Mouse (Mus musculus) embryonic fibroblast, embryonic 13.5 days (primary cell): ENCODE measurements around the gene Bcorl1. TPM values are rescaled to one million over a fixed set of nuclear protein-coding genes. Genes with fewer than 3 reads are reported as not detected.
A peak's percentile ranks its signal among the peaks of the same experiment; 100 is the strongest.

Experiments used
- H3K27ac ChIP-seq: 2 replicates; pipeline ENCODE4 v1.5.1; 2012; ENCODE audit warnings: low read length, control low read depth, inconsistent platforms; ENCODE audit not compliant: insufficient read depth
- H3K4me1 ChIP-seq: 2 replicates; pipeline ENCODE4 v1.6.1; 2011; ENCODE audit warnings: low read length; ENCODE audit not compliant: control insufficient read depth, insufficient read depth
- H3K4me3 ChIP-seq: 2 replicates; pipeline ENCODE4 v1.5.1; 2011; ENCODE audit warnings: mild to moderate bottlenecking, control low read depth, low read length; ENCODE audit not compliant: insufficient read depth
- CTCF ChIP-seq: IDR thresholded peaks from 2 replicates; pipeline ENCODE4 v1.5.1; 2011; ENCODE audit warnings: mild to moderate bottlenecking, control low read depth, low read length, moderate library complexity, borderline replicate concordance; ENCODE audit not compliant: insufficient read depth
- POLR2A ChIP-seq: IDR thresholded peaks from 2 replicates; pipeline ENCODE4 v1.6.1; 2011; ENCODE audit warnings: low read depth, mild to moderate bottlenecking, control low read depth, low read length, moderate library complexity
- polyA plus RNA-seq: library from polyadenylated mRNA; stranded (reverse); fragments of >200 nt; gene quantifications from 2 replicates; pipeline ENCODE4 v1.2.4, GENCODE M21; 2011; ENCODE audit warnings: low read depth; ENCODE audit not compliant: missing spikeins, insufficient read length

Gene Bcorl1
- polyA plus RNA-seq, 1 experiment, result 9.2 TPM

DNA sequence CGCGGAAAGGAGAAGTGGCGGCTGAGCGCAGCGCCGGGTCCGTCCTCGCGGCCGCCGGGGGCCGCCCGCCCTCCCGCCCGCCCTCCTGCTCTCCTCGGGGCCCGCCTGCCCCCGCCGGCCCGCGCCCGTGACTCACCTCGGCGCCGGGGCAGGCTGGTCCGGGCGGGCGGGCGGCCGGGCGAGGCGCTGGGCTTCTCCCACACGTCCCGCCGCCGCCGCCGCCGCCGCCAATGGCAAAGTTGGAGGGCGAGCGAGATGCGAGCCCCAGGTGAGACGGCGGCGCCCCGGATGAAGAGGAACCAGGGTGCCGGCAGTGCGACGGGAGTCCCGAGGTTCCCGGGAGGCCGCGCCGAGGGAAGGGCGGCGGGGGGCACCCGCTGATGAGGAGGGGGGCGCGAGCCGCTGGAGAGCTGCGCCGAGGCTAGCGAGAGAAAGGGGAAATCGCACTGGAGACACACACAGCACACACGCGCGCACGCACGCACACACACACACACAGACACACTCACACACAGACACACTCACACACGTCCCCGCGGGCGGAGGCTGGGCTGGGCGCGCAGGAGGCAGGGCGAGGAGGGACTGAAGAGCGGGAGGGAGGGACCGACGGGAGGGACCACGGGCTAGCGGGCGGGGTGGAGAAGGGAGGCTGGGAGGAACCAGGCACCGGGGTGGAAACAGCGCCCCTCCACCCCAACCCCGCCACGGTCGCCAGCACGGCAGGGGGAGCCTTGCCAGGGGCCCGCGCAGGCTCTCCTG is 112.8 kb downstream of the Bcorl1 start:
- Histone ChIP-seq H3K27ac (peak overlapping the region; percentile 75), H3K4me3 (peak overlapping the region; percentile 81), H3K4me1 (peaks cover 9% of the 10 kb centered on the region; the same call in 1 of the 2 replicates)
- TF ChIP-seq POLR2A, result peak; percentile 87
- no peak for TF ChIP-seq CTCF

DNA sequence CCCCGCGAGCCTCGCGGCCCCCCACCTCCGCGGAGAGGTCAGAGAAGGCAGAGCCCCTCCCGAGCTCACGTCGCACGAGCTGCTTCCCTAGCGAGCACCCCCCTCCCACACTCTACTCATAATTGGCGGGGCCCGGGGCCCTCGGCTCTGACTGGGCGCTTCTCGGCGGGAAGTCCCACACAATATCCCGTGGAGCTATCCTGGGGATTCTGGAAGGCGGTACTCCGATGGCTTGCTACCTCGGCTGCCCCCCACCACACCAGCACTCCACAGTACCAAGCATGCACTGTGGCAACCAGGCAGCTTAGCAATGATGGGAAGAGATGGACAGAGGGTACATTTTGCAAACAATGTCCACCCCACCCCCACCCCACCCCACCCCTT is 113.3 kb downstream of the Bcorl1 start:
- peak overlapping the region; percentile 28 for H3K4me3 ChIP-seq
- no peak for TF ChIP-seq POLR2A
- no peak for TF ChIP-seq CTCF
- peak overlapping the region; percentile 31 for H3K27ac ChIP-seq
- H3K4me1 ChIP-seq, result peaks cover 9% of the 10 kb centered on the region; the same call in 1 of the 2 replicates

DNA sequence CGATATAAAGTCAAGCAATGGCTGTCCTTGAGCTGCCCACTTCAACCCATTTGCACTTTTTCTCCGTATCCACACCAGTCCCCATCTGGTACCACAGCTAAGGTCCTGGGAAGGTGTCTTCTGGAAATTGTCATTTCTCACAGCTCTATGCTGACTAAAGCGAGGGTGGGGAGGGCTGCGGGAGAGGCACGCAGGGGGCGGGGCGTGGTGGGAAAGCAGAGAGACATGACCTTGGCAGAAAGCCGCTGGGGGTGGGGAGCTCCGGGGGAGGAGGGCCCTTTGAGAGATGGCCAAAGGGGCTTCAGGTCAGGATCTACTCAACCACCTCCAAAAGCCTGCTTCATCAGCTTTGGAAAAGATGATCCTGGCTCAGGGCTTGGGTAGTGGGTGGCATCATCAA is 113.9 kb downstream of the Bcorl1 start:
- Histone ChIP-seq H3K27ac (peak overlapping the region; percentile 65), H3K4me3 (no peak overlapping the region), H3K4me1 (peaks cover 7% of the 10 kb centered on the region; the same call in 1 of the 2 replicates)
- TF ChIP-seq POLR2A (no peak), CTCF (no peak)

DNA sequence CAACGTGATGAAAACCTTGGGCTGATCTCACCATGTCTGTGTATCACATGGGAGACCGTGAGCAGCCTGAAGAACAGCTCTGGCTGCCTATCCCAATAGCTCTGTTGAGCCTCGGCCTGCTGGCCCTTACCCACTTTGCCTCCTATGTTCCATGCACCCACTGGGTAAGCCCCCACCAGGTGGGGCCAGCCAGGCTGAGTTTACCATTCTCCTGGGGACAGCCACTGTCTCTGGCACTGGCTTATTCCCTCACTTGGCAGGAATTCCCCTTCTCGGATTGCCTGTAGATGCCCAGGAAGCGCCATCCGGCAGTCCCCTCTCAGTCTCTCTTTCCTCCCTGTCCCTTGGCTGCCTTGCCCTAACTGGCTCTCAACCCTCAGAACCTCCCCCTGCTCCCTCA is 115.8 kb downstream of the Bcorl1 start:
- TF ChIP-seq POLR2A (no peak), CTCF (no peak)
- H3K4me3 ChIP-seq, result no peak overlapping the region
- H3K4me1 ChIP-seq, result peaks cover 2% of the 10 kb centered on the region
- H3K27ac ChIP-seq, result peak overlapping the region; percentile 19; the same call in 1 of the 2 replicates

Other genes starting within 250 kb of the Bcorl1 start
- 1.5 and 1.6 TPM in 2 replicates for gene Xpnpep2, start 232.6 kb upstream of the Bcorl1 start, polyA plus RNA-seq
- gene Sash3, start 194.9 kb upstream of the Bcorl1 start, polyA plus RNA-seq, result 0.26 TPM in 1 of 2 replicates, not detected in the other
- 53.6 and 53.8 TPM in 2 replicates for gene Zdhhc9, start 132.5 kb upstream of the Bcorl1 start, polyA plus RNA-seq
- 26.9 and 29.3 TPM in 2 replicates for gene Utp14a, start 84.5 kb upstream of the Bcorl1 start, polyA plus RNA-seq
- gene Elf4, start 121.8 kb downstream of the Bcorl1 start, polyA plus RNA-seq, result 27.1 and 30.6 TPM in 2 replicates
- 32.0 and 33.7 TPM in 2 replicates for gene Aifm1, start 172.2 kb downstream of the Bcorl1 start, polyA plus RNA-seq
- 1.1 TPM in 1 of 2 replicates, not detected in the other for gene Rab33a, start 177.9 kb downstream of the Bcorl1 start, polyA plus RNA-seq